Mouse (Mus musculus): Measurements from ENCODE around the gene Rtl6.

GRCm38 (mm10) chr15:84588371-84588821 lies 30.8 kb upstream of the Rtl6 start:
- no peak for TF ChIP-seq CTCF (IDR thresholded peaks at IDR 0.05; ENCODE audit: low read depth, low read length)
- no peak for TF ChIP-seq POLR2A (IDR thresholded peaks at IDR 0.05; ENCODE audit: extremely low read depth, insufficient read depth, low read length)
